Mouse (Mus musculus) spleen, adult 2 months (tissue): ENCODE results near the gene Foxk1.

Source experiments
- CTCF ChIP-seq: fragments of 200-500 bp; IDR thresholded peaks from 2 replicates; pipeline ENCODE4 v1.5.1; 2011; ENCODE audit warnings: mild to moderate bottlenecking, inconsistent platforms; ENCODE audit not compliant: insufficient read depth, insufficient read length, insufficient replicate concordance; ENCODE audit errors: extremely low read depth
- POLR2A ChIP-seq: fragments of 200-500 bp; IDR thresholded peaks from 2 replicates; pipeline ENCODE4 v1.6.1; 2011; ENCODE audit warnings: low read depth, low read length, inconsistent platforms

DNA sequence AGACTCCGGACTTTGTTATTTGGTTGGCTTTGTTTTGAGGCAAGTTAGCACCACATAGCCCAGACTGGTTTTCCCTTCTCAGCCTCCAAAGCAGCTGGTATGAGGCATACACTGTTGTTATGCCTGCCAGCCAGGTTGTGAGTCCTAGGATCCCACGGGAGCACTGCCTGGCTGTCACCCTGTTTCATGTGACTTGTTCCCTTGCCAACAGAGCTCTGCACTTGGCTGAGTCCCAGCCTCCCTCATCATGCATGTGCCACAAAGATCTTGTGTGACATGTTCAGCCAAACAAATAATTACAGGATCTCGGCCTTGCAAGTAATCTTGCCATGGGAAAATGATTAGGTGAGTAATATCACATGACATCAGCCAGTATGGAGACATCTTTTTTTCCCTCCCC lies 38.4 kb upstream of the Foxk1 start:
- TF ChIP-seq CTCF (no peak), POLR2A (no peak)
